Mouse (Mus musculus): Measurements from ENCODE around the gene Map2k2.

DNA sequence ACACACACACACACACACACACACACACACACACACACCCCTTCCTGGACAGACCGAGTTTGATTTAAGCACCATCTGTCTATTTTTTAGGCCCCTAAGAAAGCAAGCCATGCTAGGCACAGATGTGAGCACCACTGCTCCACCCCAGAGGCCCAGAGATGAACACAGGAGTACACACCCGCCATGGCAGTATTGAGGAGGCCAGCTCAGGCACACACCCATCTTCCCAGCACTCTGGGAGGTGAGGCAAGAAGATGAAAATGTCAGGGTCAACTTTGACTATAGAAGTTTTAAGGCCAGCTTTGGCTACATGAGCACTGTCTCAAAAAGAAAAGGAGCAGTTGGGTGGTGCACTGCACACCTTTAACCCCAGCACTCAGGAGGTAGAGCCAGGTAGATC is 17.2 kb downstream of the Map2k2 start:
- TF ChIP-seq GATA1 (IDR thresholded peaks at IDR 0.05; ENCODE audit: borderline replicate concordance, low read length) (no peak), FLI1 (IDR thresholded peaks at IDR 0.05; ENCODE audit: low read length) (no peak)
